Mouse (Mus musculus): ENCODE results near the gene Myo9a. TPM values are rescaled to one million over a fixed set of nuclear protein-coding genes. Genes with fewer than 3 reads are reported as not detected.

Gene Myo9a
- polyA plus RNA-seq, 1 experiment from 2014 or later: 26.8 TPM

GRCm38 (mm10) chr9:59941885-59942350, 191.2 kb downstream of the Myo9a start:
- H3K4me2 ChIP-seq (ENCODE audit: low read length): no peak overlapping the region
- 71% methylated on average over 9 of the region's 9 CpGs for WGBS

GRCm38 (mm10) chr9:59942501-59943085, 191.9 kb downstream of the Myo9a start:
- H3K27me3 ChIP-seq (ENCODE audit: control insufficient read depth, insufficient read depth, low read depth, low read length): no peaks in the 10 kb centered on the region
- no peak overlapping the region for H3K4me3 ChIP-seq (ENCODE audit: low read depth, low read length)
- 60% methylated on average over 5 of the region's 5 CpGs for WGBS
- no peak for ATAC-seq
- no peak overlapping the region for H3K9ac ChIP-seq (ENCODE audit: low read depth, low read length)
- no peak overlapping the region for H3K4me2 ChIP-seq (ENCODE audit: low read length)
- H3K36me3 ChIP-seq (ENCODE audit: control insufficient read depth, insufficient read depth, low read length): no peaks in the 10 kb centered on the region
- no peaks in the 10 kb centered on the region for H3K4me1 ChIP-seq (ENCODE audit: control insufficient read depth, insufficient read depth, low read length)
- H3K27ac ChIP-seq (ENCODE audit: low read length): no peak overlapping the region
- no peaks in the 10 kb centered on the region for H3K9me3 ChIP-seq (replicated peaks; ENCODE audit: control insufficient read depth, low read length, poor library complexity, severe bottlenecking)

More at GRCm38 (mm10) chr9:59941885-59942350, 191.2 kb downstream of the Myo9a start:
- no peaks in the 10 kb centered on the region for H3K36me3 ChIP-seq (ENCODE audit: control insufficient read depth, insufficient read depth, low read length)
- H3K27ac ChIP-seq (ENCODE audit: low read length): no peak overlapping the region
- no peak overlapping the region for H3K4me3 ChIP-seq (ENCODE audit: low read depth, low read length)
- H3K9ac ChIP-seq (ENCODE audit: low read depth, low read length): no peak overlapping the region
- no peaks in the 10 kb centered on the region for H3K9me3 ChIP-seq (replicated peaks; ENCODE audit: control insufficient read depth, low read length, poor library complexity, severe bottlenecking)
- H3K4me1 ChIP-seq (ENCODE audit: control insufficient read depth, insufficient read depth, low read length): no peaks in the 10 kb centered on the region
- H3K27me3 ChIP-seq (ENCODE audit: control insufficient read depth, insufficient read depth, low read depth, low read length): no peaks in the 10 kb centered on the region
- ATAC-seq: no peak

DNA sequence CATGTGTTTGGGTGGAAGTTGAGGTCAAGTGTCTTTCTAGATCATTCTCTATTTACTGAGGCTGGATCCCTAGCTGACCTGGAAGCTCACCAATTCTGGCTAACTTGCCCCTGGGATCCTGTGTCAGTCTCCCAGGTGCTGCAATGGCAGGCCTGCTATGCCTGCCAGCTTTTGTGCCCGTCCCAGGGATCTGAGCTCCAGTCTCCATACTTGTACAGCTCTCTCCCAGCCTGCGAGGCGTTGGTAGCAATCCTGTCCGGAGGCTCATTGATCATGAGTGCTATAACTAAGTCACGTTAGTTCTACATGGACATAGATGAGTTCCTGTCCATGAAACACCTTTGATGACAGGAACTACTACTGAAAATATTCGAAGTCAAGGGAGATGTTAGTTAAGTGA, 193.1 kb downstream of the Myo9a start:
- no peak overlapping the region for H3K4me3 ChIP-seq (ENCODE audit: low read depth, low read length)
- no peak overlapping the region for H3K4me2 ChIP-seq (ENCODE audit: low read length)
- H3K4me1 ChIP-seq (ENCODE audit: control insufficient read depth, insufficient read depth, low read length): no peaks in the 10 kb centered on the region
- no peak overlapping the region for H3K9ac ChIP-seq (ENCODE audit: low read depth, low read length)
- 89% methylated on average over 6 of the region's 6 CpGs for WGBS
- no peak overlapping the region for H3K27ac ChIP-seq (ENCODE audit: low read length)
- no peaks in the 10 kb centered on the region for H3K27me3 ChIP-seq (ENCODE audit: control insufficient read depth, insufficient read depth, low read depth, low read length)
- no peaks in the 10 kb centered on the region for H3K36me3 ChIP-seq (ENCODE audit: control insufficient read depth, insufficient read depth, low read length)
- no peak for ATAC-seq
- no peaks in the 10 kb centered on the region for H3K9me3 ChIP-seq (replicated peaks; ENCODE audit: control insufficient read depth, low read length, poor library complexity, severe bottlenecking)

DNA sequence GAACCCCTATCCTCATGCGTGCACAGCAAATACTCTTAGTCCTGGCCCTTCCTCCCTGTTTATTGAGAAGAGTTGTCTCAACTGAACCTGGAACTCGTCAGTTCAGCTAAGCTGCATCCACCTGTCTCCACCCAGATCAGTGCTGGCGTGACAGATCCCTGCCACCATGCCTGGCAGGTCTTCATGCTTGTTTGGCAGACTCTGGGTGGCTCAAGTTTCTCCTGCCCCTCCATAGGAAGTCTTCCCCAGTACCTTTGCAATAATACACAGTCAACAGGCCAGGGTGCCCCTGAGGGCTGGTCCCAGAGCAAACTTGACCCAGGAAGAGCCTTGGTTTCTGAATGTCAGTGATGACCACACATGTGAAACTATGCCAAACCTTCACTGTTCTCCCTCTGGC, 194.5 kb downstream of the Myo9a start:
- H3K27ac ChIP-seq (ENCODE audit: low read length): no peak overlapping the region
- no peaks in the 10 kb centered on the region for H3K9me3 ChIP-seq (replicated peaks; ENCODE audit: control insufficient read depth, low read length, poor library complexity, severe bottlenecking)
- no peak overlapping the region for H3K4me2 ChIP-seq (ENCODE audit: low read length)
- H3K36me3 ChIP-seq (ENCODE audit: control insufficient read depth, insufficient read depth, low read length): no peaks in the 10 kb centered on the region
- H3K4me3 ChIP-seq (ENCODE audit: low read depth, low read length): no peak overlapping the region
- H3K27me3 ChIP-seq (ENCODE audit: control insufficient read depth, insufficient read depth, low read depth, low read length): no peaks in the 10 kb centered on the region
- no peak for ATAC-seq
- H3K4me1 ChIP-seq (ENCODE audit: control insufficient read depth, insufficient read depth, low read length): no peaks in the 10 kb centered on the region
- WGBS: 83% methylated on average over 3 of the region's 3 CpGs
- H3K9ac ChIP-seq (ENCODE audit: low read depth, low read length): no peak overlapping the region

DNA sequence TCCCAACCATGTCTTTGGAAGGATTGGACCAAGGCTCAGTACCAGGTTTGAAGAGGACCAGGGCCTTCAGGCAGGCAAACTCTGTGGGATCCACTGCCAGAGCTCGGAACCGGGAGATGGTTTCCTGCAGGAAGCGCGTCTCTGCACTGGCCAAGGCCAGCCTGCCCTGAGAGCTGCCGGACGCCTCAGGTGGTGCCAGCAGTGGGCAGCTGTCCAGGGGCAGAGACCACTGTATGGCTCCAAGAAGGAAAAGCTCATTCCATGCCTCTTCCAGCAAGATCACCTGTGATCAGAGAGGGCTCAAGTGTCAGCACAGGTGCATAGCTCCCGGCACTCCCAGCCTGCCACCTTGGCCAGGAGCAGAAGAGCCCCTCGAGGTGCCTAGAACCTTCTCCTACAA, 196.6 kb downstream of the Myo9a start:
- Histone ChIP-seq H3K9ac (ENCODE audit: low read depth, low read length) (no peak overlapping the region), H3K36me3 (ENCODE audit: control insufficient read depth, insufficient read depth, low read length) (no peaks in the 10 kb centered on the region), H3K9me3 (replicated peaks; ENCODE audit: control insufficient read depth, low read length, poor library complexity, severe bottlenecking) (no peaks in the 10 kb centered on the region), H3K27me3 (ENCODE audit: control insufficient read depth, insufficient read depth, low read depth, low read length) (no peaks in the 10 kb centered on the region), H3K27ac (ENCODE audit: low read length) (no peak overlapping the region), H3K4me3 (ENCODE audit: low read depth, low read length) (no peak overlapping the region), H3K4me2 (ENCODE audit: low read length) (no peak overlapping the region), H3K4me1 (ENCODE audit: control insufficient read depth, insufficient read depth, low read length) (no peaks in the 10 kb centered on the region)
- 94% methylated on average over 8 of the region's 8 CpGs for WGBS
- no peak for ATAC-seq

GRCm38 (mm10) chr9:59948226-59948625, 197.5 kb downstream of the Myo9a start:
- Histone ChIP-seq H3K9me3 (replicated peaks; ENCODE audit: control insufficient read depth, low read length, poor library complexity, severe bottlenecking) (no peaks in the 10 kb centered on the region), H3K36me3 (ENCODE audit: control insufficient read depth, insufficient read depth, low read length) (no peaks in the 10 kb centered on the region), H3K4me3 (ENCODE audit: low read depth, low read length) (no peak overlapping the region), H3K4me1 (ENCODE audit: control insufficient read depth, insufficient read depth, low read length) (no peaks in the 10 kb centered on the region), H3K27ac (ENCODE audit: low read length) (no peak overlapping the region), H3K27me3 (ENCODE audit: control insufficient read depth, insufficient read depth, low read depth, low read length) (no peaks in the 10 kb centered on the region), H3K4me2 (ENCODE audit: low read length) (no peak overlapping the region), H3K9ac (ENCODE audit: low read depth, low read length) (no peak overlapping the region)
- 81% methylated on average over 8 of the region's 8 CpGs for WGBS
- ATAC-seq: no peak

DNA sequence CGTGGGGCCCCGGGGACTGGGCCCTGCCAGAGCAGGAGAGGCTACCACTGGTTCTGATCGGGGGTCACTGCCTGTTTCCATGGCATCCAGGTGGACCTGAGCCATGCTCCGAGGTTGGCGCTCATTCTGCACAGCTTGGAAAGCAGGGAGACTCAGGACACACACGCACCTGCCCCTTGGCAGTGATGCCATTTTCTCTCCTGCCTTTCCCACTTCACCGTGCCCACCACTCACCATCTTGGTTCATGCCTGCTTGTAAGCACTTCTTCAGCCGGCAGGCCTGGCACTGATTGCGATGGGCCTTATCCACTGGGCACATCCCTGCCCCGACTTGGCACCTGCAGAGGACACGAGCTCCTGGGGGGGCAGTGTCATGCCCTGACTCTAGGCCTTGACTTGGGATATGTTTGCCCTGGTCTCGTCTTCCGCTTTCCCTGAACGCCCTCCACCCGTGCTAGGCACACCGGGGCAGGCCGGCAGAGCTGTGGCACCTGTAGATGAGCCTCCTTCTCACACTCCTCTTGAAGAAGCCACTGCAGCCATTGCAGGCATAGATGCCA, 198.1 kb downstream of the Myo9a start:
- WGBS: 89% methylated on average over 17 of the region's 17 CpGs
- H3K36me3 ChIP-seq (ENCODE audit: control insufficient read depth, insufficient read depth, low read length): no peaks in the 10 kb centered on the region

DNA sequence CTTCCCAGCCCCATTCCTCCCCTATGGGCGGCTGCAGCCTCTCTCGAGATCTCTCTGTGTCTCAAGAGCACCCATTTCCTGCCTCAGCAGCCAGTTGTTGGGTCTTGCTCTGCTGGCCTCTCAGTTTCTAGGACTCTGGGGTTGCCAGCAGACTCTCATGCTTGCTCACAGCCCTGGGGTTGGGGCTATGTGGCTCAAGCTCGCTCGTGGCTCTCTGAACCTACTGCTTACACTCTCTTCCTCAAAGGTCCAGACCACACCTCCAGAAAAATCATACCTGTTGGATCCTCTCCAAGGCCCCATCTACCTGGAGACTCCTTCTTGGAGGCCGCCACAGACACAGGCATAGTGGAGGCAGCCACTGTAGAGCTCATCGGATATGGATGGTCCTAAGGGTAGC, 198.8 kb downstream of the Myo9a start:
- ATAC-seq: no peak

More for the DNA sequence above, 198.1 kb downstream of the Myo9a start:
- Histone ChIP-seq H3K4me1 (ENCODE audit: control insufficient read depth, insufficient read depth, low read length) (no peaks in the 10 kb centered on the region), H3K9me3 (replicated peaks; ENCODE audit: control insufficient read depth, low read length, poor library complexity, severe bottlenecking) (no peaks in the 10 kb centered on the region), H3K4me2 (ENCODE audit: low read length) (no peak overlapping the region), H3K9ac (ENCODE audit: low read depth, low read length) (no peak overlapping the region), H3K27me3 (ENCODE audit: control insufficient read depth, insufficient read depth, low read depth, low read length) (no peaks in the 10 kb centered on the region), H3K27ac (ENCODE audit: low read length) (no peak overlapping the region), H3K4me3 (ENCODE audit: low read depth, low read length) (no peak overlapping the region)
- ATAC-seq: no peak

DNA sequence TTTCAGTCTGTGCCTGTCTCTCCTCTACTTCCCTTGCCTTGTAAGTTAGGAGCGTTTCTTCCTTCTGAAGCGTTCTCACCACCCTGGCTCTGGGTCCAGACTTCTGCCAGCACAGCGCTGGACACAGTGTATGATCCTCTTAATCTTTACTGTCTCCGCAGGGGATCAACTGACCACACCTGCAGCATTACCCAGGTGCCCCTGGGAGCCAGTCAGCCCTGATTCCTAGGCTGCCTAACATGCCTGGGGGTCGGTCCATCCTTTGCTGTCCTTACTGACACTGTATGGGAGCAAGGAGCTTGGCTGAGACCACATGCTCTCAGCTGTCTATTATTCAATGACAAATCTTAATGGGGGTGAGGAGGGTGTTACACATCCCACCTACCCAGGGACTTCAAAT, 199.3 kb downstream of the Myo9a start:
- Histone ChIP-seq H3K4me3 (ENCODE audit: low read depth, low read length) (no peak overlapping the region), H3K4me2 (ENCODE audit: low read length) (no peak overlapping the region), H3K27me3 (ENCODE audit: control insufficient read depth, insufficient read depth, low read depth, low read length) (no peaks in the 10 kb centered on the region), H3K4me1 (ENCODE audit: control insufficient read depth, insufficient read depth, low read length) (no peaks in the 10 kb centered on the region), H3K27ac (ENCODE audit: low read length) (no peak overlapping the region), H3K9me3 (replicated peaks; ENCODE audit: control insufficient read depth, low read length, poor library complexity, severe bottlenecking) (no peaks in the 10 kb centered on the region), H3K36me3 (ENCODE audit: control insufficient read depth, insufficient read depth, low read length) (no peaks in the 10 kb centered on the region), H3K9ac (ENCODE audit: low read depth, low read length) (no peak overlapping the region)
- 88% methylated on average over 5 of the region's 5 CpGs for WGBS
- ATAC-seq: no peak

More for the DNA sequence above, 198.8 kb downstream of the Myo9a start:
- H3K4me2 ChIP-seq (ENCODE audit: low read length): no peak overlapping the region
- no peaks in the 10 kb centered on the region for H3K36me3 ChIP-seq (ENCODE audit: control insufficient read depth, insufficient read depth, low read length)
- no peak overlapping the region for H3K27ac ChIP-seq (ENCODE audit: low read length)
- no peak overlapping the region for H3K4me3 ChIP-seq (ENCODE audit: low read depth, low read length)
- H3K9me3 ChIP-seq (replicated peaks; ENCODE audit: control insufficient read depth, low read length, poor library complexity, severe bottlenecking): no peaks in the 10 kb centered on the region
- no peaks in the 10 kb centered on the region for H3K27me3 ChIP-seq (ENCODE audit: control insufficient read depth, insufficient read depth, low read depth, low read length)
- H3K9ac ChIP-seq (ENCODE audit: low read depth, low read length): no peak overlapping the region
- 88% methylated on average over 6 of the region's 6 CpGs for WGBS
- H3K4me1 ChIP-seq (ENCODE audit: control insufficient read depth, insufficient read depth, low read length): no peaks in the 10 kb centered on the region

Data from midbrain, embryonic 16.5 days (tissue).